Mouse (Mus musculus): ENCODE results near the gene Mrpl23.

Mrpl23 gene

DNA sequence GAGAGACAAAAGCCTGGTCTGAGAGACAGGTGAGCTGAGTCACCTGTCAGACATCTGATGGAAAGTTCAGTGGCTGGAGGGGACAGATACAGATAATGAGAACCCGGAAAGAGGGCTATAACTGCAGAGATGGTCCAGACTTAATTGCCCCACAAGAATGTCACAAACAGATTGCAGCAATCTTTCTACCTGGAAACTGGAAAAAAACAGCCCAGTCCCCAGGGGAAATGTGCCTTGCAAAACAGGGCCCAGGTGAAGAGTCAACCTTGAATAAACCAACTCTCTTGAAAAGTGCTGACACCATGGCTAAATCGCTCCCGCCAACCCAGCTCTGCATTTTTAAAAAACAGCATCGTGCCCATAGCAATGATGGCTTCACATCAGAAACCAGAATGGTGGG, 12.2 kb upstream of the Mrpl23 start:
- DNase-seq (ENCODE audit: low spot score in 2 of 2) = no peak

GRCm38 (mm10) chr7:142522352-142522751, 10.1 kb upstream of the Mrpl23 start:
- no peak for DNase-seq (ENCODE audit: low spot score in 2 of 2)

- DNase-seq (ENCODE audit: low spot score in 2 of 2) = no peak
These were observed 9.1 kb upstream of the Mrpl23 start for GRCm38 (mm10) chr7:142523200-142523990.

DNA sequence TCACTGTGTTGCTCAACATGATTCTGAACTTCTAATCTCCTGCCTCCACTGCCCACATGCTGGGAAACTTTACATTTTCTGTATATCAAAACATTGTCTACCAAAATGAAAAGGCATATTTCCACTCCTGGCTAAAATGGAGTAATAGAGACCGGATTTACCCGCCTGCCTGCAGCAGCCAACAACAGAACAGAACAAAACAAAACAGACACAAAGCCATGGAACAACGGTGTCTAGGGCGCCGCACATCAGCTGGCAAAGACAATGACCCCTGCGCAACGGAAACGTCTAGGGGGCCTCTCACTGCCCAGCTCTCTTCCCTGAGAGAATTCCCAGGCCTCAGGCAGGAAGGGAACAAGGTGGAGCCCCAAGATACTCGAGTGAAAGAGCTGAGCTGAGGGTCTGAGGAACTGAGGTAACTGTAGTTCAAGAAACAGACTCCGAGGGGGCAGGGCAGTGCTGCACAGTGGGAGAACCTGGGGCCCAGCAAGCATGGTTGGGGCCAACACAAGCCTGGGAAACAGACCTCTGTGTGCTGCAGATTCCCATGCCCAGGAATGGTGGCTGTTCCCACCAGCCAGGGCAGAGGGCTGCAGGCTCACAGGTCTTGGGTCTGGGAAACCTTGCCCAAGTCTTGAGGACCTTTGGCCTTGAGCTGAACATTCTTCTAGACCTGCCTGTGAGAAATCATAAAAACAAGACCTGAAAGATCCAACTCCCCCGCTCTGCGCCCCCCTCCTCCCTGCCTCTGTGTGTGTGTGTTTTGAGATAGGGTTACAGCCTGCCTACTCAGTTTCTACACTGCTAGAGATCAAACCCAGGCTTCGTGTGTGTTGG, 6.9 kb upstream of the Mrpl23 start:
- DNase-seq (ENCODE audit: low spot score in 2 of 2) = no peak

DNA sequence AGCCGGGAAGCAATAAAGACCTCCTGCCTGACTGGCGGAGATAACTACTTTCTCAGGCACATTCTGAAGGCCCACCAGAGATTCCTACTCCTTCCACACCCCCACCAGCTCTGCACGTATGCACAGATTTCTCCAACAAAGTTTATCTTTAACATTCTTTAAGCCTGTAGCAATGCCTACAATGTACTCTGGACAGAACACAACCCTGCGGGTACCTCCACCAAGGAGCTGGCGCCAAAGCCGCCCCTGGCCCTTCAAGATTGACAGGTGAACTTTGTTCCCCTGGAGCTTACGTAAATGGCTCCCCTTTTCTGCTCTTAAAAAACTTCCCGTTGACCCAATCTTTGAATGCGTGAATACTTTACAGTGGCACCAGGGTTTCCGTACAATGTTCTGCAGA, 3.1 kb upstream of the Mrpl23 start:
- DNase-seq (ENCODE audit: low spot score in 2 of 2) = no peak

DNA sequence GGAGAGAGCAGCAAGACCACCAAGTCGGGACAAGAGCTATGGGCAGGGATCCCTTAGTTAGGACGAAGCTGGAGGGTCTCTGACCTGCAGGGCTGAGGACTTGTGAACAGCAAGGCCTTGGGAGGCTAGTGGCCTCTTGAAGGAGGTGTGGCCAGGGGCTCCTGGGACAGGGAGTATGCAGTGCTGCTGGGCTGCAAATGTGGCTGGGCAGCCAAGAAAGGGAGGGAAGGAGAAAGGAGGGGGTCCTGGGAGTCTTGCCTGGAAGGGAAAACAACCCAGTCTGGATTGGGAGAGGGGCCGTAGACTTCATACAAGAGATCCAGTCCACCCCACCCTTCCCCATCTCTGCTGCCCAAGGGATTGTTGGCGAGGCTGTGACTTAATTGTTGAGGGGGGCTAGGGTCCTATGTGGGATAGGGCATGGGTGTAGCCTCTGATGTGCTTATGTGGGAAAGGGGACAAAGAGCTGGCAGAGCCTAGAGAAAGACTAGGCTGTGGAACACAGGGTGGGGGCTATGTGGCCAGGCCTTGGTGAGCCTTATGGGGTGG, 439 bp upstream of the Mrpl23 start:
- no peak for DNase-seq (ENCODE audit: low spot score in 2 of 2)

DNA sequence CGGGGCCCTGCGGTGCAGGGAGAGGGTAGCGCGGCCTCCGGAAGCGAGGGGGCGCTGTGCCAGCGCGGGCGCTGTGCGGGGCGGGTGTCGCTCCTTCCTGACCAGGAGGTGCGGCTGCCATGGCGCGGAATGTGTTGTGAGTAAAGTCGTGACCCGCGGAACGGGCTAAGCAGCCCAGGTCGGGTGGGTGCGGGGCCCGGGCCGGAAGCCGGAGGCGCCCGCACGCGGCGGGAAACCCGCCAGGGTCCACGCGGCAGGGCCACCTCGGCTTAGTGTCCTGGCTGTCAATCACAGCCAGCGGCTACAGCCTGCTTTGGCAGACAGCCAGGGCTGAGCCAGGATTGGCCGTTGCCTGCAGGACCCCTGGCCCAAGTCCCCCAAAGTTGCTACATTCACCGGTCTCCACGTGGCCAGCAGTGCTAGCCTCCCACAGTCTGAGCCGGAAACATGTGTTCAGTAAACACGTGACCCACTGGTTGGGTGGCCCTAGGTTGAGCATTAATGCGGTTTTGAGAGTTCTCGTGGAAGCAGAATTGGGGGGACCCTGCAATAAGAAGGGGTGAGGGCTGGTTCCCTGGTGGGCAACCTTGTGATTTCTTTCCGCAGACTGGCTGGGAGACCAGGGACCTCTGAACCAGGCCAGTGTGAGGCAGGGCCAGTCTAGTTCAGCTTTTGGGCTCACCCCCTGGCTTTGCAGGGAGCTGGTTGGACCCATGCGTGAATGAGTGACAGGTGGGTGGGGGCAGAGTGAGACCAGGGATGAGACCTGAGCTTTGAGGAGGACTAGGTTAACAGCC, 771 bp downstream of the Mrpl23 start:
- DNase-seq (ENCODE audit: low spot score in 2 of 2) = peak; percentile 80 to 83

DNA sequence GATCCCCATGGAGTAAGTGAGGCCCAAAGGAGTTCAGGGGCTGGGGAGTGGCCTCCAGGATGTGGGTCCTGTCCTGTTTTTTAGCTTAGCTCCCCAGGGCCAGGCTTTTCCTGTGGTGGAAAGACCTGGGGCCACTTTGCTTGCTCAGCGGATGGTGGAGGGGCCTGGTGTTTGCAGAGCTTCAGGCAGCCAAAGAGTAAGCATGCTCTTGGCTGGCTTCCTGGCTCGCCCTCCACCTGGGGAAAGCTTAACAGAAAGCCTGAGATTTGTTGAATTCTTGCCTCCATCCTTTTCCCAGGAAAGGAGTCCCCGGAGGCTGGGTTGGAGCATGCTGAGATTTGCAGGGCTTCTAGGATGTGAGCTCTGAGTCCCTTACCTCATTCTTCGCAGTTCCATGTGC, 2.6 kb downstream of the Mrpl23 start:
- no peak for DNase-seq (ENCODE audit: low spot score in 2 of 2)

DNA sequence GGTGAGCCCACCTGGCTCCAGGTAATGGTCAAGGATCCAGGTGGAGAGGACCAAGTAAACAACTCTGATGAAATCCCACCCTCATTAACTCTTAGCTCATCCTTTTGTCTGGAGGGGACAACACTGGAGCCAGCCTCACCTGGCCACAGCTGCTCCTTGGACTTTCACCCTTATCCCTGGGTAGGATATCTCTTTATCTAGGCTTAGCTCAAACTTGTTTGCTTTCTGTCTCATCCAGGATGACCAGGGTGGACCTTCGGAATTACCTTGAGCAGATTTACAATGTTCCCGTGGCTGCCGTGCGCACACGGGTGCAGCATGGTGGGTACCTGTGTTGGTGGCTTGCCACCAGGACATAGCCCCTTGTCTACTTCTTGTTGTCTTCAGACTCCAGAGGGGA, 3.3 kb downstream of the Mrpl23 start:
- no peak for DNase-seq (ENCODE audit: low spot score in 2 of 2)

- no peak for DNase-seq (ENCODE audit: low spot score in 2 of 2)
These were observed 4.7 kb downstream of the Mrpl23 start for GRCm38 (mm10) chr7:142537181-142537580.

- DNase-seq (ENCODE audit: low spot score in 2 of 2) = peak in 1 of 2 experiments; percentile 57
These were observed 5.4 kb downstream of the Mrpl23 start for GRCm38 (mm10) chr7:142537879-142538278.

DNA sequence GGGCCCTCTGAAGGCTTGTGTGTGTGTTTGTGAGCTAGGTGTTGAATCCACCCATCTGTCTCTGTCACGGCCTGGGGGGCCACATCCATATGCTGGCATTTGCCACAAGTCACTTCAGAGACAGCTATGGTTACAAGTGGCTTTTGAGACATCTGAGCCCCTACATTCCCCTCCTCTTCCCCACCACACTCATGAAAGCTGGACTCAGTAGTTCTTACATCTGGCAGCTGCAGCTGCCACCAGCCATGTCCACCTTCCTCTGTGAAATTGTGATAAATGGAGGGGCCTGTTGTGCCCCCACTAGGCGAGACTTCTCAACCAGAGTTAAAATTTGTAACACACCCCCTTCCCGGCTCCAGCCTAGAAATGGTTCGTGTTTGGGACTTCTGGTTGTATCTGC, 5.8 kb downstream of the Mrpl23 start:
- DNase-seq (ENCODE audit: low spot score in 2 of 2) = no peak

- DNase-seq (ENCODE audit: low spot score in 2 of 2) = no peak
These were observed 6.3 kb downstream of the Mrpl23 start for GRCm38 (mm10) chr7:142538766-142539165.

DNA sequence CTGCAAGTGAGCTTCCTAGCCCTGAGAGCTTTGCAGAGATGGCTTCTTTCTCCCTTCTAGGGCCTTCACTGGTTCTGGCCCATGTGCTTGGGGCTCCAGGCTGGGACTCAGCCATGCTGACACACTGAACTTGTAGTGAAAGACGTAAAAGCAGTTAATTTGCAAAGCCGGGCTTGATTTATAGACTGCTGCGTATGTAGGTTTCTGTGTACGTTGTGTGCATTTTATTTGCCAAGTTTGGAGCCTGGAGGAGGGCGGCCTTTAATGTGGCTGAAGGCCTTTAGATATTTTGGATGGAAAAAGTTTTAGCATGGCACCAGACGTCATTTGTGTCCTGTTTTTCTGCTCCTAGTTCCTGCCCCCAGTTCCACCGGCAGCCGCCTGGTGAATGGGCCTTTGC, 7.3 kb downstream of the Mrpl23 start:
- no peak for DNase-seq (ENCODE audit: low spot score in 2 of 2)

- DNase-seq (ENCODE audit: low spot score in 2 of 2) = no peak
These were observed 10.4 kb downstream of the Mrpl23 start for GRCm38 (mm10) chr7:142542771-142543303.

DNA sequence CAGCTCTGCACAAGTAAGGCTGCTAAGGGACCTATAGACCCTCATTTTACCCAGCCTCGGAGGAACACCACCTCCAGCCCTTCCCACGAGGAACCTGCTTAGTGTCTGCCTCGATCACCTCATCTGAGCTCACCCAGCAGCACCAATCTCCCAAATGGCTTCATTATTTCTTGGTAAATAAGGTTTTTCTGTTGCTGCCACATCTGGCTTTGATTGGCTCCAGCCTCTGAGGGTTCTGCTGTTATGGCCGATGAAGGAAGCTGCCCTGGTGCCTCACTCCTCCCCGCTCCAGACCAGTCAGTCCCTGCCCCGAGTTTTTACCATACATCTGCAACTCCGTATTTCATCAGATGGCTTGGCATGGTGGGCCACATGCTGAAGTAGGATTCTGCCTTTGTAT, 13.5 kb downstream of the Mrpl23 start:
- no peak for DNase-seq (ENCODE audit: low spot score in 2 of 2)

- no peak for DNase-seq (ENCODE audit: low spot score in 2 of 2)
These were observed 15.4 kb downstream of the Mrpl23 start for GRCm38 (mm10) chr7:142547874-142548273.

- DNase-seq (ENCODE audit: low spot score in 2 of 2) = no peak
These were observed 16.2 kb downstream of the Mrpl23 start for GRCm38 (mm10) chr7:142548706-142549105.

GRCm38 (mm10) chr7:142549941-142550763, 17.7 kb downstream of the Mrpl23 start:
- no peak for DNase-seq (ENCODE audit: low spot score in 2 of 2)

GRCm38 (mm10) chr7:142550935-142551373, 18.5 kb downstream of the Mrpl23 start:
- DNase-seq (ENCODE audit: low spot score in 2 of 2) = no peak

- DNase-seq (ENCODE audit: low spot score in 2 of 2) = no peak
These were observed 19.2 kb downstream of the Mrpl23 start for GRCm38 (mm10) chr7:142551691-142552090.
